Mouse (Mus musculus): ENCODE data around the gene Actr2.
A peak's percentile ranks its signal among the peaks of the same experiment; 100 is the strongest.
"Not testable (repeated sequence)": the region's sequence is repeated elsewhere in the genome, so short reads cannot be mapped to it uniquely, and the experiment has no call there.

Gene Actr2

GRCm38 (mm10) chr11:20116701-20117100, 4.0 kb upstream of the Actr2 start:
- ATAC-seq (ENCODE audit: low TSS enrichment): no peak

GRCm38 (mm10) chr11:20116030-20116551, 3.4 kb upstream of the Actr2 start:
- peak; percentile 51 for ATAC-seq (ENCODE audit: low TSS enrichment)

DNA sequence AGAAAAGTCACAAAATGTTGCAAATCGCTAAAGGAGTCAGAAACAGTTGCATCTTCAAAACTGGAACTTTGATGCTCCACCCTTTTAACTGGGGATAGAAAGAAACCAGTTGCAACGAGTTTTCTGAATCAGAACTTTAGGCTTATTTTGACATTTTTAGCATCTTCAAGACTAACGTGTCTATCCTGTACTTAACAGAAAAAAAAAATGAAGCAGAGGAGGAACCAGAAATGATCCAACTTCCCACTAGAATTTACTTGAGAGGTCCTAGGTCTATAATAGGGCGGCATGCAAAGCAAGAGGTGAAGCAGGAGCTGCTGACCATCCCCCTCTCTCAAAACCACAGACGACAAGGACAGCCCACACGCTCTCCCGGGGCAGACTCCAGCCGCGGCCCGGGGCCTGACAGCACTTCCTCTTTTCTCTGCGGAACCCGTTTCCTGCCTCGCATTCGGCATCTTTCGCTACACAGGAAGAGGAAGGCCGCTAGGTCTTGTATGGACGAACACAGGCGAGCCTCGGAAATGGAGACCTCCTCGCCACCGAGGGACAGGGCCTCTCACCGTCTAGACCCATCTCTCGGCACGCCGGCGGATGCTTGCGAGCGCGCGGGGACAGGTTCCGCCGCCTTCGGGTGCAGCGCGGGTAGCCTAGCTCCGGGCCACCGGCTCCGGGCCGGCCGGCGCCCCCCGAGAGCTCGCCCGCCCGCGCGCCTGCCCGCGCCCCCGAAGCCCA, 540 bp downstream of the Actr2 start:
- peak; percentile 71 for ATAC-seq (ENCODE audit: low TSS enrichment)

DNA sequence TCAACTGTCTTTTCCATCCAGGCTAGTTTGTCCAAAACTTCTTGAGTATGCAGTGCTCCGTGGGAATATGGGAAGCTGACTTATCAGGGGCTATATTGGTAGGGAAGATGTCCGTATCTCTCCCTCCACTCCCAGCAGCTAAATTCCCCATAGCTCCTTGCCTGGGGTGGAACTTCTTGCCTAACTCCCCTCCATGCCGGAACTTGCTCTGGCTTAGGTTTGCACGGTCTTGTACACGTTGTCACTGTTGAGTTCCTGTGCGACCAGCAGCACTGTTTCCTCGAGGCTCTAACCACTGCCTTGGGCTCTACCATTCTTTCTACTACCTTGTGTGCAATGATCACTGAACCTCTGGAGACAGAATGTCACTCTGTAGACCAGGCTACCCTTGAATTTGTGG, 4.6 kb downstream of the Actr2 start:
- no peak for ATAC-seq (ENCODE audit: low TSS enrichment)

DNA sequence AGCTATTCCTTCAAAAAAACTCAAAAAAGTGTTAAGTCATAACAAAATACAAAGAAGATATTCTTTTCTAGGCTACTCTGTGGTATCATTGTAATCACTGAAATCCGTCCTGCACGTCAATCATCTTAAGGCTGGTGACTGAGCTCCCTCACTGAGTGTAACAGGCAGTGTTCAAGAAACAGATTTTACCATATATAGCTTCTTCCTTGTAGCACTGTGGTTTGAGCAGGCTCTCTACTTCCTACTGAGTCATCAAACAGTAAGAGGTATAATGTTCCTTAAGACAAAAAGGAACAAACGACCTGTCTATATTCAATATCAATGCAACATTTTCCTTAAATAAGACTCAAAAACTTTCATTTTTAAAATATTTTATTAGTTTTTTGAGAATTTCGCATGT, 5.0 kb downstream of the Actr2 start:
- no peak for ATAC-seq (ENCODE audit: low TSS enrichment)

GRCm38 (mm10) chr11:20106946-20107345, 5.8 kb downstream of the Actr2 start:
- ATAC-seq (ENCODE audit: low TSS enrichment): no peak

GRCm38 (mm10) chr11:20103949-20104348, 8.8 kb downstream of the Actr2 start:
- no peak for ATAC-seq (ENCODE audit: low TSS enrichment)

- ATAC-seq (ENCODE audit: low TSS enrichment): no peak
Measured at GRCm38 (mm10) chr11:20086306-20086705, 26.4 kb downstream of the Actr2 start.

GRCm38 (mm10) chr11:20085635-20086034, 27.1 kb downstream of the Actr2 start:
- no peak for ATAC-seq (ENCODE audit: low TSS enrichment)

DNA sequence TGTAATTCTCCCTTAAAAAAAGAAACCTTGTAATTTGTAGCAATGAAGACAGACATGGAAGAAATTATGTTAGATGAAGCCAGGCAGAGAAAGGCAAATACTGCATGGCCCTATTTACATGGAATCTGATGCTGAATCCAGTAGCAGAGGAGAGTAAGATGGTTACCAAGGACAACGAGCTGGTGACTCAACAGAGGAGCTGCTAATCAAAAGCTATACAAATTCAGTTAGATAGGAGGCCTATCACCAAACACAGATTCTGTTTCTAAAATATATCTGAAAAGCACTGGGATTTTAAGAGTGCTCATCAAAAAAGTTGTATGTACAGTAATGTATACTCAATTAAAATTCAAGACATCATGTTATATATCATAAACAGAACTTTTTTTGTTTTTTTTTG, 37.3 kb downstream of the Actr2 start:
- peak; percentile 55; the same call in 1 of the 2 replicates for ATAC-seq (ENCODE audit: low TSS enrichment)

DNA sequence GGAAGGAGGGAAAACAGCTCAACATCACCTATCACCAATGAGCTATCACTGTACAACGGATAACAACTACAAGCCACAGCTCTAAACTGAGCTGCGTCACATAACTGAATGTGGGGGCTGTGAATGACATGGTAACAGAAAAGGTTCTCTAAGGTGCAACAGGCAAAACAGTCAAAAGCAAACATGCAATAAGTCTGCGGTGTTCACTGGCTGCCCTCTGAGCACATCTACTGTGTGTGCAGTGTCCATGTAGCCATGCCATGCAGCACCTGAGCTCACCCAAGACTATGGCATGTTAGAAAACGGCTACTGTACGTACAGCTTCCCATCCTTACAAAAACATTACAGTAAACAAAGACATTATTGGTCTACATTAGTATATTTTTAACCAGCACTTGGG, 39.9 kb downstream of the Actr2 start:
- 0 out of 2 replicates have a peak, but pooled peaks have one; percentile 8 for ATAC-seq (ENCODE audit: low TSS enrichment)

- ATAC-seq (ENCODE audit: low TSS enrichment): peak; percentile 94
Measured at GRCm38 (mm10) chr11:20072174-20072573, 40.5 kb downstream of the Actr2 start.

- no peak for ATAC-seq (ENCODE audit: low TSS enrichment)
Measured at GRCm38 (mm10) chr11:20068346-20069004, 44.2 kb downstream of the Actr2 start.

DNA sequence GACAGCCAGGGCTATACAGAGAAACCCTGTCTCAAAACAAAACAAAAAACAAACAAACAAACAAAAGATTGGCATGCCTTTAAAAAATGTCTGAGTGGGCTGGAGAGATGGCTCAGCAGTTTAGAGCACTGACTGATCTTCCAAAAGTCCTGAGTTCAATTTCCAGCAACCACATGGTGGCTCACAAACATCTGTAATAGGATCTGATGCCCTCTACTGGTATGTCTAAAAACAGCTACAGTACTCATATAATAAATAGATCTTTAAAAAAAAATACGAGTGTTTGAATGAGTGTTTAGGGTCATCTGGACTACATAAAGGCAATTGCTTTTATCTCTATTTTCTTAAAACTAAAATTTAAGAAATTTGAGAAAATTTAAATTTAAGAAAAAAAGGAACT, 45.2 kb downstream of the Actr2 start:
- no peak for ATAC-seq (ENCODE audit: low TSS enrichment)

- no peak for ATAC-seq (ENCODE audit: low TSS enrichment)
Measured at GRCm38 (mm10) chr11:20066106-20066505, 46.6 kb downstream of the Actr2 start.

DNA sequence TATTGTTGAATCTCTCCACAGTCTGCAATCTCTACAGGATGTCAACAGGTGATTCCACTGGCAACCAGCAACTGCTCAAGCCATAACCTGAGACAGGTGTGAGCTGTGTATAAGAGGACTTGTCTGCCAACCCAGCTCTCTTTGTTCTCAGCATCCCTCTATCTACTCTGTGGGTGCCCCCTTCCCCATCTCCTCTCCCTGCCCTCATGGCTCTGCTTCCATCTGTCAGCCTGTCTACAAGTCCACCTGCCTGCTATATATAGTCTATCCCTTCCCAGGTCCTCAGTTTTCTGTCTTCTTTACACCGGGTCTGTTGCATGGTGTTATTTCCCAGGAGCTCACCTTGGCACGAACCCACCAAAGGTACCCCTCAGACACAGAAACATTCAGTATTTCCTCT, 47.8 kb downstream of the Actr2 start:
- ATAC-seq (ENCODE audit: low TSS enrichment): no peak

- ATAC-seq (ENCODE audit: low TSS enrichment): 0 out of 2 replicates have a peak, but pooled peaks have one; percentile 46
Measured at GRCm38 (mm10) chr11:20064086-20064485, 48.6 kb downstream of the Actr2 start.

DNA sequence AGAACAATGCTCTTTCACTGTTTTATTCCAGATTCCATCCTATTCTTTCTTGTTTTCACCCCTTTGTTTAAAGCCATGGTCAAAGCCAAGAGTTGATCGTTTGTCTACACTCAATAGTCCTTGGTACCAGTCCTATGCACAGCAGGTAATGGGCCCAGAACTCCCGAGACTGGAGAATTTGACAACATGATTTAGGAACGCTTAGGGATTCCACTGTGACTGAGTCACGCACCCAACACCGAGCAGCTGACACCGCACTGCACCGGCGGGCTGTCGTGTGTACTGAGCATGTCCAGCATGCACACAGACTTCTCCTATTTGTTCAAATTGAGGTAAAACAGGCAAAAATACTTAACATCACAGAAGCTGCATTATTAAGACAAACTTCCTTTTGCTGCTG, 49.9 kb downstream of the Actr2 start:
- not testable (repeated sequence) for ATAC-seq (ENCODE audit: low TSS enrichment)

DNA sequence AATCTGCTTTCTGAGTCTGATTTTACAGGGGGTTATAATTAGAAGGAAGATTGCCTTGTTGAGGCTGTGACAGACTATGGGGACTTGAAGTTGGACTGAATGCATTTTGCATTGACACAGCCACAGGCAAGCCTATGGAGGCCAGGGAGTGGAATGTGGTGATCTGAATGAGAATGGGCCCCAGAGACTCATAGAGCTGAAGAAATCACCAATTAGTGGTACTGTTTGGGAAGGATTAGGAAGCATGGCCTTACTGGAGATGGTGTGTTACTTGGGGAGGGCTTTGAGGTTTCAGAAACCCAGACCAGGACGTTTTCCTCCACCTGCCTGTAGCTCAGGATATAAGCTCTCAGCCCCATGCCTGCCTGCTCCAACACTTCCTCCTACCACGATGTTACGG, 53.0 kb downstream of the Actr2 start:
- ATAC-seq (ENCODE audit: low TSS enrichment): no peak

- ATAC-seq (ENCODE audit: low TSS enrichment): no peak
Measured at GRCm38 (mm10) chr11:20057429-20057828, 55.3 kb downstream of the Actr2 start.

DNA sequence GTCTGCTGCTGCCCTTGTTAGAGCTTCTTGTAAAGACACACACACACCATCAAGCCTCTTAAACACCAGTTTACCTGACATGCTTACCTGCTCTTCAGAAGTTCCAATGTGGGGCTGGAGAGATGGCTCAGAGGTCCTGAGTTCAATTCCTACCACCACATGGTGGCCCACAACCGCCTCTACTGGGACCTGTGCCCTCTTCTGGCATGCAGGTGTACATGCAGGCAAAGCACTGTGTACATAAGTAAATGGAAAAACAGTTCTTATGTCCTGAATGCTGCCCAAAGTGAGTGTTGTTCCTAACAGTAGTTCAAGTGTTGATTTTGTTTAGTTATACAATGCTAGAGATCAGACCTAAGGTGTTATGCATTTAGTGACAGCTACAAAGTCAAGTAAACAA, 56.5 kb downstream of the Actr2 start:
- ATAC-seq (ENCODE audit: low TSS enrichment): no peak

DNA sequence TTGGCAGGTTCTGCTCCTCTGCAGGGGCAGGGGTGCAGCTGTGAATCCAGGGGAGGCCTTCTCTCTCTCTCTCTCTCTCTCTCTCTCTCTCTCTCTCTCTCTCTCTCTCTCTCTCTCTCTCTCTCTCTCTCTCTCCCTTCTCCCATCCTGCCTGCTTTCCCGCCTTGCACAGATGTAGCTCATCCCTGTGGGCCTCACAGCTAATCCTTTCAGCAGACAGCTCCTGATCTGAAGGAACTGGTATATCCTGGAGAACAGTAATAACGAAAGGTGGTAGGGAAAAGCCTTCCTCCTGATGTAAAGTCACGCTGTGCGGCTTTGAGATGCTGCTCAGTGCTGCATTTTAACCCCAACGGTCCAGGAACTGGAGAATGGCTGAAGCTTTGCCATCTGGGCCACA, 58.1 kb downstream of the Actr2 start:
- no peak; the same call in 1 of the 2 replicates for ATAC-seq (ENCODE audit: low TSS enrichment)

- no peak for ATAC-seq (ENCODE audit: low TSS enrichment)
Measured at GRCm38 (mm10) chr11:20053951-20054350, 58.8 kb downstream of the Actr2 start.

All from frontal cortex, adult (tissue).